Mouse (Mus musculus): ENCODE results near the gene Cdc6.

DNA sequence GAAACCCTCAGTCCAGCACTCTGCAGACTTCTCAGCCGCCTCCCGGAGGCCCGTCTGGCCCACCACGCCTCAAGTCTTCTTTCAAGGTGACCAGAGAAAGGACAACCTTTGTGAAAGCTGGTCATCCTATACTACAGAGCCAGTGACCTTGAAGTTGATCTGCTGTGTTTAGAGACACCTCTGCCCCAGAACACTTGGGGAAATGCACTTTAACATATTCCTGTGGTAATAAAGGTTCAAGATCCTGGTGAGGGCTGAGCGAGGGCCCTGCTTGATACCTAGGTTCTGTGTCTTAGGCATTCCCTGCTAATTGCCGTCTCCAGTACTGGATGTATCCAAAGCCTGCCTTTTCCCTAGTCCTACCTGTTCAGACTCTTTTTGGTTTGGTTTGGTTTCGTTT is 19.0 kb downstream of the Cdc6 start:
- no peak for TF ChIP-seq CTCF (IDR thresholded peaks at IDR 0.05; ENCODE audit: extremely low read depth, insufficient read length, insufficient replicate concordance, low read depth, low read length)
- TF ChIP-seq POLR2A (IDR thresholded peaks at IDR 0.05; ENCODE audit: low read depth, low read length) = no peak

Data from small intestine, adult 2 months (tissue).